Mouse (Mus musculus) neutrophil, adult 5-6 weeks (primary cell): ENCODE measurements around the gene Amigo2. TPM values are rescaled to one million over a fixed set of nuclear protein-coding genes. Genes with fewer than 3 reads are reported as not detected.
"Not testable (repeated sequence)": the region's sequence is repeated elsewhere in the genome, so short reads cannot be mapped to it uniquely, and the experiment has no call there.

Experiments used
- ATAC-seq: fragments of 151-379, 151-347 bp; 2 replicates; pipeline ENCODE4 v1.8.0; 2017; ENCODE audit warnings: mild to moderate bottlenecking, moderate TSS enrichment; ENCODE audit not compliant: insufficient number of reproducible peaks, poor library complexity, low FRiP score, severe bottlenecking; ENCODE audit errors: extremely low read depth
- total RNA-seq: library from RNA; stranded (forward); fragments of 200-1000 nt; gene quantifications from 2 replicates; pipeline ENCODE4 v1.2.3, GENCODE M21; 2017

Gene Amigo2
- total RNA-seq, 1 experiment from 2014 or later: 5.0 TPM

DNA sequence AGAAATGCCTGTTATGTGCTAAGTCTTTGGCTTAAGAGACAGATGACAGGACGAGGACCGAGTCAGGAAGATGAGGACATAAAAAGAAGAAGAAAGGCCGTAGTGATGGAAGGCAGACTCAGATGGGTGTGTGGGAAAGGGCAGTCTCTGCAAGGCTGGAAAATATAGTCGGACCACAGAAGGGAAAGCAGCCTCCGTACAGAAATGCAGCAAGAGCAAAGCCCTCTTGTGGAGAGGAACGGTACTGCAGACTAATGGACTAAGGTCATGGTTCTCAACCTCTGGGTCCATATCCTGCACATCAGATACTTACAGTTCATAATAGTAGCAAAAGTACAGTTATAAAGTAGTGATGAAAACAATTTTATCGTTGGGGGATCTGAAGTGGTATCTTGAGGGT lies 11.9 kb downstream of the Amigo2 start:
- peak; percentile 28; the same call in 1 of the 2 replicates for ATAC-seq

- ATAC-seq: no peak
Measured at GRCm38 (mm10) chr15:97234076-97234475, 13.0 kb downstream of the Amigo2 start.

DNA sequence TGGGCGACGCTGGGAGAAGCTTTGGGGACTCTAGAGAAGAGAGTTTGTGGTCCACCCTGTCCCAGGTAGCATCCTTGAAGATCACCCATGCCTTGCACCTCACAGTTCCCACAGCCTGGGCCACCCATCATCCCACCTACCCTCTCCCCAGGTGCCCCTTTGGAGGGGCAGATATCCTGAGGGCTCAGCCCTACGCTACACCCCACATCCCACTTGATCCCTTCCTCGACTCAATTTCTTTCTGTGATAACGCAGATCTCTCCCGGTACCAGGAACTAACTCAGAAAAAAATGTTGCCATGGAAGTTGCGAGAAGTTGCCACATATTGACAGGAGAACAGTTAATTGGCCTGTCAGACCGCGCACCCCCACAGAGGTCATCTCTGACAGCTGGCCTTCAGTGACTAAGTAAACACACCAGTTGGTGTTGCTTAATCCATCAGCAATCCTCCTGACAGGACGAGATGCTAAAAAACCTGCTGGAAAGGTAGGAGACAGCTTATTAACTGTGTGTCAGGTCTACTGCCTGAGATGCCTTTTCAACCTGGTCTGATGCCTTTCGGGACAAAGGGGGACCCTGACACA lies 17.5 kb downstream of the Amigo2 start:
- no peak for ATAC-seq

DNA sequence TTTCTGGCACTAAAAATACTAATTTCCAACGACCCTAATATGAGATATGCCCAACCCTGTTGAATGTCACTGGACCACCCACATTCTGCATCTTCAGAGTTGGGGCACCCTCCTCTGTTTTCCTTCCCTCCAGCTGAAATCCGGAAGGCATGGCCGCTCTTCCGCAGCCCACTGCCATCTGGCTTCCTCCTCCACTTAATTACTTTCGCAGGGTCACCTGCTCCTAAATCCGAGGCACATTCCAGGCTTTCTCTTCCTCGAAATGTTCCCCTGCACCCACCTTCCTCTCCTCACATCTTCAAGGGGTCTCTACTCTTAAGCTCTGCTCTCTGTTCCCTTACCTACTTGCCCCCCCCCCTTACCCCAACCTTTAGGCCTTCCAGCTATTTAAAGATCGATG lies 23.1 kb downstream of the Amigo2 start:
- ATAC-seq: no peak

DNA sequence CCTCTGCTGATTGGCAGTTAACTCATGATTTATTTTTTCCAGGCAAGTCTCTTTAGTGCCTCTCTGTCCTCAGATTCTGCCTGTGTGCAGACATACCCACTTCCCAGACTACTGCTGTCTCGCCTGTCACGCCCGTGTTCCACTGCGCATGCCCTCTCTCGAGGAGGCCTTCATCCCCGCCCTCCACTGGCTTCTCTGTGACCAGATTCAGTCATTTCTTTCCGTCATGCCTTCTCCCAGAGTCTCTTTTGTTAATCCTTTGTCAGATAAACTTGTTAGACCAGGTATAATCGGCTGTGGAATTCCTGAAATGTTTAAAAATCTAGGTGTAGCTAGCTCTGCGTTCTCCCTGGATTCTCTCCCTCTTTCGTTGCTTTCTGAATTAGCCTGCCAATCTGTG lies 23.7 kb downstream of the Amigo2 start:
- no peak for ATAC-seq

- ATAC-seq: no peak
Measured at GRCm38 (mm10) chr15:97216843-97217242, 30.2 kb downstream of the Amigo2 start.

GRCm38 (mm10) chr15:97212501-97213477 lies 34.3 kb downstream of the Amigo2 start:
- ATAC-seq: 0 out of 2 replicates have a peak, but pooled peaks have one; percentile 33

- not testable (repeated sequence) for ATAC-seq
Measured at GRCm38 (mm10) chr15:97209754-97210153, 37.3 kb downstream of the Amigo2 start.

DNA sequence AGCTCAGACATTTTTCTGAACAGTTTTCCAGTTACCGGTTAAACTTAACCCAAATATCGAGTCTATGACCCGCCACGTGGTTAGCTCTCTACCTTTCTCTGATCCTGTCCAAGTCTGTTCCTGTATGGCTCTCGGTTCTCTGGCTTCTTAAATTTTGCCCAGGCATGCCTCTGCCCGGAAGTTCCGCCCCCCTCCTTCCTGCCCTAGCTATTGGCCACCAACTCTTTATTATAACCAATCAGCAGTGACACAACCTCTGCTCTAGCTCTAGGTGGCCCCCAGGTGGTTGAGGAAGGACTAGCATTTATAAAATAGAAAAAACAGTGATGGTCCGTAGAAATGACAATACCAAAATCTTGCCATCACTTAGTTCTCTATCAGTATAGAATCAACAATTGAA lies 40.6 kb downstream of the Amigo2 start:
- ATAC-seq: no peak

DNA sequence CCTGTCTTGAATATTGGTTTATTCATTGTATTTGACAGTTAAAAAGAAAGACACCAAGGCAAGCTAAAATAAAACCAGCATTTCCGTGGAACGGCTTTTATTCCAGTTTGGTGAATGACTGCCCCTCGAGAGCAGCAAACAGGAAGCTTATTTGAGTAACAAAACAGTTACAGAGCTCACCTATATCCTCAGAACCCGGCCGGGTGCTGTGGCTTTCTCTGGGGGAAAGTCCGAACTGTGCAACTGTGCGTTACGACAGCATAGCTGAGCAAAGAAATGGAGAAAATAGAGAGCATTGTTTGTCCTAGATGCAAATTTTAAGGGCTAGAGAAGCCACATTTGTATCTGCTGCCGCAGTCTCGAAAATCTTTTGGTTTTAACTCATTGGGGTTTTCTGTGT lies 41.3 kb downstream of the Amigo2 start:
- no peak for ATAC-seq

DNA sequence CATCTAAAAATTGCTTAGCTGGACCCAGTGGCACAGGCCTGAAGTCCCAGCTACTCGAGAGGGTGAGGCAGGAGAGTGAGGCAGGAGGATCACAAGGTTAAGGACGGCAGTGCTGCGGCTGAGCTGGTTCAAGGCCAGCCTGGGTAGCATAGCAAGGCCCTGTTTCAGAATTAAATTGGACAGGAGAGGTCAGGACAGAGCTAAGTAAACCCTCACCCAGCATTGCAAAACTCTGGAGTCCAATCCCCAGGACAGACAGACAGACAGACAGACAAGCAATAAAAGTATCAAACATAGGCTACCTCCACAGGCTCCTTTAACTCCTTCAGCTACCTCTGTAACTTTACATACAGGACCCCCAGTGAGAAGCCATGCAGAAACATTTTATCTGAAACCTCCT lies 42.2 kb downstream of the Amigo2 start:
- no peak for ATAC-seq

GRCm38 (mm10) chr15:97196644-97197043 lies 50.4 kb downstream of the Amigo2 start:
- ATAC-seq: no peak

- ATAC-seq: 0 out of 2 replicates have a peak, but pooled peaks have one; percentile 34
Measured at GRCm38 (mm10) chr15:97195628-97196027, 51.5 kb downstream of the Amigo2 start.

Other genes with a start within 250 kb of the Amigo2 start
- gene Slc38a4, start 191.3 kb downstream of the Amigo2 start, total RNA-seq: not detected in 2 replicates
- 19.5 and 21.4 TPM in 2 replicates for gene Pced1b, start 180 bp downstream of the Amigo2 start, total RNA-seq